Mouse (Mus musculus): ENCODE measurements around the gene Diaph2.
"Not testable (repeated sequence)": the region's sequence is repeated elsewhere in the genome, so short reads cannot be mapped to it uniquely, and the experiment has no call there.

Diaph2 gene

DNA sequence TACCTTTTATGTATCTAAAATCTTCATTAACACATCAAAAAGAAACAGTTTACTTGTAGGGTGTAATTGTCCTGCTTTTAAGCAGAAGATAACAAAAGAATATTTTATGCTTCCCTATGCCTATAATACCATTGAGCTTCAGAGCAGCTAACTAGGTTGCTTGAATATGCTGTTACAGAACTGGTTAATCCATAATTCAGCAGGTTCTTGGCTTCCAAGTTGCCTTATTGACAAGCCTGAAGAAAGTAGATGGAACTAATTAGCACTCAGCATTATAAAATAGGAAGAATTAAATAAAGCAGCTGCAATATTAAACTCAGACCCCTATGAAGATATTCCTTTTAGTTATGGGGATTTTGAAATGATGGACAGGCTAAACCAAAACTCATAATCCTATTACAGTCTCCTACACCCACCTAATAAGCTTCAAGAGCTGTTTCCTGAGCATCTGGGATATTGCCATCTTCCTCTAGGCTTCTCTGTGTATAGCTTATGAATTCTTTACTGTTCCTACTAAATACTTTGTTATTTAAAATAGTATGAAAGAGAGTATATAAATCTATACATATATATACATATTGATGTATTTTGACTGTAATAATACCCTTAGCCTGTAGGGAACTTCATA lies 601.4 kb downstream of the Diaph2 start:
- no peak for DNase-seq

GRCm38 (mm10) chrX:130351480-130351879 lies 601.9 kb downstream of the Diaph2 start:
- DNase-seq: no peak

DNA sequence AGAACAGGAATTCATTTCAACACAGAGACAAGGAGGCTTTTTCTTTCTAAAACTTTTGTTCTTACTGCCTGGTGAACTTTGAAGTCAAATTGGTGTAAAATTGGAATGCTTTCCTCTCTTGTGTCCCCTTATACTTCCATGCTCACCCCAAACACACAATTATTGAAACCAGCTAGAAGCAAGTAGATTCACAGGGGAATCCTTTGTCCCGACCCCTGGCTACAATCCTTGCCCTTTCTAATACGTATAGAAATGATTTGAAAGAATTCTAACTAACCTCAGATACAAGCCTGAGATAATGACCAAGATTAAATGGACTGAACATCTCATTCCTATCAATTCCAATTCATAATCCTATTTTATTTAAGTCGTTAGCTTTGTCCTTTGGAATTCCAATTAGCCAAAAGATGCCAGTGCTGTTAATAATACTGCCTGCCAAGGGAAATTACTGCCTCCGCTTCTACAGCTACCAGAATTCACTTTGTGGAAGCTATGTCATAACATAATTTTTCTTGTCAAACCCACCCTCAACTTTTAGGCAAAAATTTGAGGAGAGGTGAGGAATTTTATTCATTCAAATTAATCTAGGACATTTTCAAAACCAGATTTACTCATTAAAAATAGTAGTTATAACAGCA lies 644.1 kb downstream of the Diaph2 start:
- no peak for DNase-seq

DNA sequence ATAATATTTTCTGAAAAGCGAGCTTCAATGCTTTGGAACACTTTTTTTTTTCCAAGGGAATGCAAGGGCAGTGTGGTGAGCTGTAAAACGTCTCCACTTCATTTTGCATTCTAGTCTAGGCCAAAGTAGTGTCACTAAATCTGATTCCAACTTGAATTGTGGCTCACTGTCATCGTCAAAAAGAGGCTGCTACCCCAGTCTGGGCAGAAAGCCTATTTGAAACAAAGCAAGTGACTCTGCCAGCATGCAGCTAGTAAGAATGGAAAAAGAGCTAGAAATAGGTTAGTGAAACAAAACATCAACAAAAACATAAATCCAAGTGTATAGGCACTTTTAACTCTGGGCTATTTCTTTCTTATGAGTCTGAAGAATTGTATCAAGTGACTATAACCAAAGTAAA lies 653.7 kb downstream of the Diaph2 start:
- DNase-seq: no peak

- DNase-seq: not testable (repeated sequence)
Measured at GRCm38 (mm10) chrX:130407471-130407870, 657.9 kb downstream of the Diaph2 start.

- no peak for DNase-seq
Measured at GRCm38 (mm10) chrX:130408985-130409384, 659.4 kb downstream of the Diaph2 start.

GRCm38 (mm10) chrX:130423134-130423533 lies 673.6 kb downstream of the Diaph2 start:
- DNase-seq: no peak

GRCm38 (mm10) chrX:130451822-130452487 lies 702.4 kb downstream of the Diaph2 start:
- DNase-seq: no peak

- DNase-seq: no peak
Measured at GRCm38 (mm10) chrX:130452488-130452823, 702.9 kb downstream of the Diaph2 start.

DNA sequence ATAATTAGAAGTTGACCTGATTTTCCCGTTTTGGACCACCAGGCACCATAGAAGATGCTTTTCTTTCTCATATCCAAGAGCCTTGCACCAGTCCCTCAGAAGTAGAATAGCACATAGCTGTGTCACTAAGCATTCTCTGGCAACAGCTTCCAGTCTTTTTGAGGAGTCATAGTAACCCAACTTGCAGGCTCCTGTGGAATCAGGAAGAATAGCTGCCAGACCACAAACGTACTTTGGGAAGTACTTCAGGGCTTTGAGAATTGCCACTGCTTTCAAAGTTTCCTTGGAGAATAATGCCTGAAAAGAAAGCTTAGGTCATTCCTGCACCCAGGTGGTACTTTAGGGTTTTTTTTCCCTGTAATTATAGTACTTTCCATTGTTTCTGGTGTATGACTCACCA lies 723.6 kb downstream of the Diaph2 start:
- no peak for DNase-seq

GRCm38 (mm10) chrX:130480877-130481276 lies 731.3 kb downstream of the Diaph2 start:
- DNase-seq: no peak

DNA sequence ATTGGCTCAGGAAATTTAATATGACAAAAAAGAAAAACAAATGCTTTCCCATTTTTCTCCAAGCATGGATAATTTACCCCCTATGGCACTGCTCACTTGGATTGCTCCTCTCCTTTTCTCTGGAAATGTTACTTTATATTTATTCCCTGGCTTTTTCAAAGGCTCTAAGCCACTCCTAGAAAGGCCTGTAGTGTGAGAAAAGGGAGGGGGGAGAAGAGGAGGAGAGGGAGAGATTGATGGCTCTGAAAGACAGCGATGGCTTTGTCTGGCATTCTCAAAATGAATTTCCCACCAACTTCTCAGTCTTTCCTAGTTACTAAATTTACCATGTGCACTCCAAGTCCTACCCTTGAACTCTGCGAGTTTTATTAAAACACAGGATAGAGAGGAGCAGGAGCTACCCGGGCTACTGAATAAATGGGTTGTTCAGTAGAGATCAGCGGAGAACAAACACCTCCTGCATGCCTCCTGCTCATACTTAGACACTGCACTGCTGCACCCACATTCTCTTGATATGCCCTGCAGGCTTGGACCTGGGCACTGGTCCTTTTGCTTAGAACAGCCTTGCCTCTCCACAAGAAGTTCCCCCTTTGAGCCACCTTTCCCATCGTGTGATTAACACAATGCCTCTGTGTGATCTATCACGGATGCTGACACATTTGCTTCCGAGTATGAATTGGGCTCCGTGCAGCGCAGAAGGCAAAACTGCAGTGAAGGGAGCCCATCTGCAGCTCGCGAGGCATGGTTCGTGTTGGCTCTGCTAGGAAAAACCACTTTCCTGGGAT lies 753.3 kb downstream of the Diaph2 start:
- DNase-seq: no peak

GRCm38 (mm10) chrX:130503465-130503860 lies 753.9 kb downstream of the Diaph2 start:
- no peak for DNase-seq

- DNase-seq: no peak
Measured at GRCm38 (mm10) chrX:130505626-130506025, 756.1 kb downstream of the Diaph2 start.

Data from spleen, adult 18-20 months (tissue).